Mouse (Mus musculus) forebrain, embryonic 14.5 days (tissue): Measurements from ENCODE around the gene 1700001O22Rik. TPM values are rescaled to one million over a fixed set of nuclear protein-coding genes. Genes with fewer than 3 reads are reported as not detected.
A peak's percentile ranks its signal among the peaks of the same experiment; 100 is the strongest.

ENCODE experiments used
- ATAC-seq: fragments of 200-750 bp; cut with Nextera tagmentation; 2 replicates; pipeline ENCODE4 v1.8.0; 2017; ENCODE audit warnings: mild to moderate bottlenecking, moderate library complexity
- DNase-seq: peaks from one replicate; pipeline ENCODE4 v3.0.0-alpha.2; 2015; ENCODE audit warnings: low spot score
- H3K27ac ChIP-seq: fragments of 300-500 bp; sonication (generic); 2 replicates; pipeline ENCODE4 v1.5.1; 2014; ENCODE audit warnings: low read depth, mild to moderate bottlenecking, control low read depth, low read length, moderate library complexity
- H3K27me3 ChIP-seq: fragments of 300-500 bp; sonication (generic); replicated peaks from 2 replicates; pipeline ENCODE4 v1.6.1; 2014; ENCODE audit warnings: low read length, control low read depth, mixed read lengths; ENCODE audit not compliant: control insufficient read depth, insufficient read depth
- H3K36me3 ChIP-seq: fragments of 300-500 bp; sonication (generic); 2 replicates; pipeline ENCODE4 v1.6.1; 2014; ENCODE audit warnings: low read length, control low read depth; ENCODE audit not compliant: control insufficient read depth, insufficient read depth
- H3K4me1 ChIP-seq: fragments of 300-500 bp; sonication (generic); 2 replicates; pipeline ENCODE4 v1.6.1; 2014; ENCODE audit warnings: antibody characterized with exemption, low read length, control low read depth; ENCODE audit not compliant: control insufficient read depth, insufficient read depth
- H3K4me2 ChIP-seq: fragments of 300-500 bp; sonication (generic); 2 replicates; pipeline ENCODE4 v1.6.1; 2014; ENCODE audit warnings: mild to moderate bottlenecking, control low read depth, low read length
- H3K4me3 ChIP-seq: fragments of 300-500 bp; sonication (generic); 2 replicates; pipeline ENCODE4 v1.5.1; 2014; ENCODE audit warnings: low read depth, low read length, control low read depth
- H3K9ac ChIP-seq: fragments of 300-500 bp; sonication (generic); 2 replicates; pipeline ENCODE4 v1.6.1; 2014; ENCODE audit warnings: mild to moderate bottlenecking, low read length, control low read depth, moderate library complexity
- H3K9me3 ChIP-seq: fragments of 300-500 bp; sonication (generic); replicated peaks from 2 replicates; pipeline ENCODE4 v1.6.1; 2016; ENCODE audit warnings: low read length, control low read depth, mixed read lengths; ENCODE audit not compliant: control insufficient read depth
- whole genome bisulfite sequencing: fragments of 180-500 bp; shearing (Covaris S2); extraction: QIAGEN DNeasy Blood & Tissue Kit; methylation state at CpG from one replicate; pipeline ENCODE4 v1.1.7; 2014; 5-methylcytosine and 5-hydroxymethylcytosine counted together
- polyA plus RNA-seq: library from polyadenylated mRNA; unstranded; fragments of >200 nt; fragmentation: Nextera tagmentation; extraction: Ambion mirVana; gene quantifications from 2 replicates; pipeline ENCODE4 v1.2.1, GENCODE M21; 2014

The 1700001O22Rik gene
- polyA plus RNA-seq, 1 experiment from 2014 or later, result 2.4 TPM

DNA sequence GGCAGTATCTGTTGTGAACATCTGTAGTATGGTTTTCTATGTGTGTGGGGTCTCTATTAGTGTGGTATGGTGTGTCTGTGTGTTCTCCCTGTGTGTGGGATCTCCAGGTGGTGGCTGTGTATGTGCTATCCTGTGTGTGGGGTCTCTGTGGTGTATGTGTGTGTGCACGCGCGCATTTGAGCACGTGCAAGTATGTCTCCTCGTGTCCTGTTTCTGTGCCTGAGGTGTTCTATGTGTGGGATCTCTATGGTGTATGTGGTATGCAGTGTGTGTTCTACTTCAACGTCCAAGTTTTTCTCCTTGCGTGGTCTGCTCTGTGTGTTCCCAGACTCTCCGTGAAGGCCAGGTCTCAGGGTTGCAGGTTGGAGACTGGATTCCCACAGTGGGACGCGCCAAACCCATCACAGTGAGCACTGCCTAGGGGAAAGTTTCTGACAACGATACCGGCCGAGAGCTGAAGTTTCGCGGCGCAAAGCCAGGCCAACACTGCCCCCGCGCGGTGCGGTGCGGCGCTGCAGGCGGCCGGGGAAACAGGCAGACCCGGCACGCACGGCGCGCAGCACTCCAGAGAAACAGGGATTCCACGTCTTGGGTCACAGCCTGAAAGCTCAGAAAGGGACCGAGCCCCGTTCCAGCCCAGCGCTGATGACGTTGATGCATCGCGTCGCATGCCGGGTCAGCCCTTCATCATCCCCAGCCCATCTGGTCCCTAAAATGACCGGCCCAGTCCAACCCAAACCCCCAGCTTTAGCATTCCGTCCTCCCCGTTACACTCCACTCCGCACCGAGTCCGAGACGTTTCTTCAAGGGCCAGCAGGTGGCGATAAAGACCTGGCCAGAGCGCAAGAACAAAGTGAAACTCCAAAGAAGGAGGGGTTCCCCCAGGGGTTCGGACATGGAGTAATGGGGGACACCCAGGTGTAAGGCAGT, 9.0 kb downstream of the 1700001O22Rik start:
- H3K27ac ChIP-seq, result peak overlapping the region; percentile 81
- H3K9me3 ChIP-seq, result no peaks in the 10 kb centered on the region
- DNase-seq, result peak; percentile 91
- H3K4me1 ChIP-seq, result peaks cover 19% of the 10 kb centered on the region
- WGBS, result 5% methylated on average over 48 of the region's 48 CpGs
- peak overlapping the region; percentile 61 for H3K4me2 ChIP-seq
- H3K27me3 ChIP-seq, result no peaks in the 10 kb centered on the region
- no peaks in the 10 kb centered on the region for H3K36me3 ChIP-seq
- peak overlapping the region; percentile 60 for H3K9ac ChIP-seq
- peak overlapping the region; percentile 33 for H3K4me3 ChIP-seq
- ATAC-seq, result peak; percentile 71

DNA sequence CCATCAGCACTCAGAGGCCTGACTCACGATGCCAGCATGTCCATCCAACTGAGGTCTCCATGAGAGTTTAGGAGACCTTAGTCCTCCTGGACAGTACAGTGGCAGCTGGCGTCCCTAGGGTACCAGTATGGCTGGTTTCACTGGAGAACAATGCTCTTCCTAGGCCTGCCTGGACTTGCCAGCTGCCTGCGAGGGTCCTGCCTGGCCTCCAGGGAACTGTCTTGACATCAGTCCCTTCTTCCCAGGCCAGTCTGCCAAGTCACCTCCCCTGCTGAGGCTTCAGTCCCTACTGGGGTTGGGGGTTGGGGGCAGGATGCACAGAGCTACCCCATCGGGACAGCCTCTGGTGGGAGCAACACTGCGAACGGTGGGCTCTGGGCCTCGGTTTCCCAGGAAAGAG, 11.4 kb downstream of the 1700001O22Rik start:
- Histone ChIP-seq H3K9me3 (no peaks in the 10 kb centered on the region), H3K4me1 (peaks cover 19% of the 10 kb centered on the region), H3K27me3 (no peaks in the 10 kb centered on the region), H3K4me3 (no peak overlapping the region), H3K4me2 (no peak overlapping the region), H3K9ac (no peak overlapping the region), H3K36me3 (no peaks in the 10 kb centered on the region), H3K27ac (no peak overlapping the region)
- ATAC-seq (no peak), DNase-seq (no peak)
- WGBS, result 85% methylated on average over 7 of the region's 7 CpGs

DNA sequence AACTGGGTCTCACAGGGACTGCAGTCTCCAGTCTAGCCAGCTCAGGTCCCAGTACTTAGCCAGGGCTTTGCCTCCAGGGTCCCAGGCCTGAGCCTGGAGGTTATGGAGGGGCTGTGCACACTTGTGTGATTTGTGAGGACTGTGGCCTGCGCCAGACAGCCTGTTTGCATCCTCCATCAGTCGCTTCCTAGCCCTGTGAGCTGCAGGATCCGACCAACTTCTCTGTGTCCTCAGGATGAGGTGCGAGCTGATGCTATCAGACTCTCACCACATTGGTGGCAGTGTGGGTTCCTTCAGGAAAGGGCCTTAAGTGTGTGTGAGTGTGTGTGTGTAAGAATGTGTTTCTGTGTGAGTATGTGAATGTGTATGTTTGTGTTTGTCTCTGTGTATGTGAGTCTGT, 16.0 kb downstream of the 1700001O22Rik start:
- peak overlapping the region; percentile 32; the same call in 1 of the 2 replicates for H3K9ac ChIP-seq
- no peak overlapping the region for H3K4me3 ChIP-seq
- no peak overlapping the region for H3K4me2 ChIP-seq
- H3K27me3 ChIP-seq, result no peaks in the 10 kb centered on the region
- WGBS, result 66% methylated on average over 4 of the region's 4 CpGs
- no peaks in the 10 kb centered on the region for H3K9me3 ChIP-seq
- H3K27ac ChIP-seq, result peak overlapping the region; percentile 49; the same call in 1 of the 2 replicates
- H3K36me3 ChIP-seq, result no peaks in the 10 kb centered on the region
- H3K4me1 ChIP-seq, result peaks cover 16% of the 10 kb centered on the region
- ATAC-seq, result no peak
- no peak for DNase-seq

DNA sequence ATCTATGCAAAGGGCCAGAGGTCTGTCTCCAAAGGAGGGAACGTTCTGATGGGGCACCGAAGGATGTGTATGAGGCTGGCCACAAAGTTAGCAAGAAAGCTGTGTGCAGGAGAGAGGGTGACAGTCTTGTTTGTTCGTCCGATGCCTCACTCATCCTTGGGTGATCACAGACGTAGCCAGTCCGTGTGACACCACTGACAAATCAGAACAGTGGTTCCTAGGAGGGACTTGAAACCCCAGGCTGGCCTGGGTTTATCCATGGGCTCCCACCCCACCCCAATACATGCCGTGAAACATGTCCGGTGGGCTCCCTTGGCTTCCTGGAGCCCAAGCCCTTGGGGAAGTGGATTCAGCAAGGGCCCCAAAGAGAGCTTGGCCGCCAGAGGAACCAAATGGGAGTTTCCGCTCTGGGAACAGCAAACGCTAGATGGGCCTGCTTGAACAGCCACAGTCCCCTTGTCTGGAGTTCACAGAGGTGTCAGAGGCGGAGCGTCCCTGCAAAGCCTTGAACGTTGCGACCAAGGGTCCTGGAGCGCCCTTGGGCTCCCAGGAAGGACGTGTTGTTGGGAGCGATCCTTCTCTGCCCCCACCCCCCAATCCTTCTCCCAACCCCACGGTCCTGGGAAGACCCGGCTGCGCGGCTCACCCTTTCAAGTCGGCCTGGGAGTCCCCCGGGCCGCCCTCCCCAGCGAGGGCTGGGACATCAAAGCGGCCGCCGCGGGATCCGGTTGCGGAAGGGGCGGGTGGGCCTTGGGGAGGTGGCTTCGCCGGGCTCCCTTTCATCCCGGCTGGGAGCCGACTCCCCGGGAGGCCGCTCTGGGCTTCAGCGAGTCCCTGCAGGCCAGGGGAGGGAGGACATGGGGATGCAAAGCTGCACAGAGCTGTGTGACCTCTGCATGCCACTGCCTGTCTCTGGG, 19.1 kb downstream of the 1700001O22Rik start:
- peak overlapping the region; percentile 59; the same call in 1 of the 2 replicates for H3K9ac ChIP-seq
- 0 out of 2 replicates have a peak, but pooled peaks have one; percentile 33 for ATAC-seq
- H3K4me3 ChIP-seq, result no peak overlapping the region; the same call in 1 of the 2 replicates
- peak overlapping the region; percentile 12 for H3K4me2 ChIP-seq
- H3K36me3 ChIP-seq, result no peaks in the 10 kb centered on the region
- H3K27me3 ChIP-seq, result no peaks in the 10 kb centered on the region
- no peaks in the 10 kb centered on the region for H3K9me3 ChIP-seq
- peak overlapping the region; percentile 52; the same call in 1 of the 2 replicates for H3K27ac ChIP-seq
- WGBS, result 19% methylated on average over 31 of the region's 40 CpGs
- H3K4me1 ChIP-seq, result peaks cover 16% of the 10 kb centered on the region
- DNase-seq, result no peak

DNA sequence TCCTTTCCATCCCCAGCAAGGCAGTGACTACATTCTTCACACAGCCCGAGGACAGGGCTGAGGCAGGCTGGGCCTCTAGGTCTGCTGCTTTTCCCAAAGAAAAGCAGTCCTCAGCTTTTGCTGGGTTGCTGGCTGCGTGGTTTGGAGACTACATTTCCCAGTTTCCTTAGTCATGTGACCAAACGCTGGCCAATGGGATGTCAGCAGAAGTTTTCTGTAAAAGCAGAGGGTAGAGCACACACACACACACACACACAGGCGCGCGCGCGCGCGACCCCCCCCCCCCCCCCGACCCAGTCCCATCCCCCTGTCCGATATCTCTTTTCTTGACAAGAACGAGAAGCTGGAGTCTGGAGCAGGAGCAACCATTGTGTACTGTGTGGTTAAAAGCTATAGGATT, 20.1 kb downstream of the 1700001O22Rik start:
- peak overlapping the region; percentile 46 for H3K4me2 ChIP-seq
- H3K4me3 ChIP-seq, result no peak overlapping the region; the same call in 1 of the 2 replicates
- WGBS, result 0% methylated on average over 13 of the region's 13 CpGs
- H3K27ac ChIP-seq, result peak overlapping the region; percentile 39; the same call in 1 of the 2 replicates
- H3K9ac ChIP-seq, result peak overlapping the region; percentile 61
- no peaks in the 10 kb centered on the region for H3K27me3 ChIP-seq
- DNase-seq (peak; percentile 91), ATAC-seq (peak; percentile 74)
- no peaks in the 10 kb centered on the region for H3K9me3 ChIP-seq
- peaks cover 16% of the 10 kb centered on the region for H3K4me1 ChIP-seq
- no peaks in the 10 kb centered on the region for H3K36me3 ChIP-seq

DNA sequence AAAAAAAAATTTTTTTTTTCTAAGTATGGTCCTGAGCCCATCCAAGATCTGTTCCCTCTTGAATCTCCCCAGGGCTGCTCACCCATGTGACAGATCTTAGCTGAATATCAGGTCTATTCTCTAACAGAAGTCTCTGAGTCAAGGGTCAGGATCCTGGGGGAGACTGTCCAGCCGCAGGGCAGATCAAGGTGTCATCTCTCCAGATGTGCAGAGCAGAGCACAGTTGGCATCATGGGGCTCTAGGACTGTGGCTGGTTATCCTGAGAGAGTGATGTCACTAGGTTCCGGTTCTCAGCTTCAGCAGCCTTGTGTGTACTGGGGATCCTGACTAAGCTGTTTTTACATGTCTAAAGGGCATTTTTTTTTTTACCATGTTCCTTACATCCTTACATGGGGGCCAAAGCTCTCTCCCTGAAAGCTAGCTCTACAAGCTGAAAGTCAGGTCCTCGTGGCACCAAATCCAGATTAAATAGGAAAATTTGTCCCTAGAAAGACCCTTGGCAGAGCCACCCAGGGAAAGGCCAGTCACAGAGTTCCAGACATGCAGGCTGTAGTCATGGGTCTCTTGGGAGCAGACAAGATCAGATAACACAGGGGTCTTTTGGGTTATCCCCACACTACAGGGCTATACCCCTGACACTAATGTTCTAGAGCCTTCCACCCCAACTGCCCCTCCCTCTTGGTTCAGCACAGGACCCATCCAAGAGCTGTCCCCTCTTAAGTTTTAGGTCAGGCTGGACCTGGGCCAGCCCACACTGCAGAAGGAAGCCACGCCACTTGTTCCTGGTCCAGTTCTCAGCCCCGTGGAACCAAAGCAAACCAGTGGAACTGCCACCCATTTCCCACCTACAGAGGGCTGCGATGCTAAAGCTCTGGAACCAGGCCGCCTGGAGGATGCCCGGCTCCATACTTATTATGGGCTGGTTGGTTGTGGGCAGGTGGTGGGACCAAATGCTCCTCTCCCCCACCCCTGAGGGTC, 20.9 kb downstream of the 1700001O22Rik start:
- no peaks in the 10 kb centered on the region for H3K9me3 ChIP-seq
- no peaks in the 10 kb centered on the region for H3K36me3 ChIP-seq
- DNase-seq, result no peak
- H3K4me2 ChIP-seq, result peak overlapping the region; percentile 46
- H3K27ac ChIP-seq, result peak overlapping the region; percentile 39; the same call in 1 of the 2 replicates
- no peak overlapping the region for H3K4me3 ChIP-seq
- no peaks in the 10 kb centered on the region for H3K27me3 ChIP-seq
- peak; percentile 8; the same call in 1 of the 2 replicates for ATAC-seq
- WGBS, result 79% methylated on average over 8 of the region's 8 CpGs
- H3K9ac ChIP-seq, result peak overlapping the region; percentile 61
- peaks cover 16% of the 10 kb centered on the region for H3K4me1 ChIP-seq

DNA sequence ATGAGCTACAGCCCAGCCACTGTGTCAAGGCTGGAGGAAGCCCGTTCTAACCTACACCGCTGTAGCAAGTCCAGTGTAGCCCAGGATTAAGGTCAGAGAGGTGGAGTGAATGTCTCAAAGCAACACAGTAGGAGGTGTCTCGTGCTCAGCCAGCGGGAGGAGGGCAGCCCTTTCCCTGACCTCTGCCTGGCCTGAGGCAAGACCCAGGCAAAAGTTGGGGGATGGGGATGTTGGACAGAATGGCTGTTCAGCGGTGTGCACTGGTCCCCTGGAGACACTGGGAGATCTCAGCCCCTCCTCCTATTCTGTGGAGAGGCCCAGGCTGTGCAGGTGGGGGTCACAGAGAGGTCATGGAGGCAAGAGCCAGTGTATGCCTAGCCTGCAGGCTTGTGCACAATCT, 24.2 kb downstream of the 1700001O22Rik start:
- DNase-seq (no peak), ATAC-seq (no peak)
- whole genome bisulfite sequencing, result 7% methylated on average over 5 of the region's 5 CpGs
- Histone ChIP-seq H3K36me3 (no peaks in the 10 kb centered on the region), H3K9ac (no peak overlapping the region), H3K4me3 (no peak overlapping the region), H3K27me3 (no peaks in the 10 kb centered on the region), H3K9me3 (no peaks in the 10 kb centered on the region), H3K4me2 (no peak overlapping the region), H3K27ac (no peak overlapping the region), H3K4me1 (peaks cover 9% of the 10 kb centered on the region)

DNA sequence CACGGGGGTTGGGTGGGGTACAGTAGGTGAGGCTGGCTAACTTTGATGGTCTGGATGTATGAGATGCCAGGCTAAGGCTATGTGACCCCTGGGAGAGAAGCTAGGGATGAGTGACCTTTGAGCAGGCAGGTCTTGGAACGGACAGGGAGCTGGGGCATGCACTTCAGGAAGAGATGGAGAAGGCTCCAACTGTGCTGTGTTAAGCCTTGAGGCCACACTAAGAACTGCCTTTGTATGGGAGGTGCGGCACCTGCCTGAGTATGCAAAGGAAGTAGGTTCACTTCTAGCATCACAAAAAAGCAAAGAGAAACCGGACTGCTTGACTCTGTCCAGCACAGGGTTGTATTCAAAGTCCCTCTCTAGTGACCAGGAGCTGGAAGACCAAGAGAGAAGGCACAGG, 25.2 kb downstream of the 1700001O22Rik start:
- 57% methylated on average over 4 of the region's 4 CpGs for WGBS
- H3K27me3 ChIP-seq, result no peaks in the 10 kb centered on the region
- no peak overlapping the region for H3K9ac ChIP-seq
- peaks cover 3% of the 10 kb centered on the region; the same call in 1 of the 2 replicates for H3K4me1 ChIP-seq
- H3K36me3 ChIP-seq, result no peaks in the 10 kb centered on the region
- H3K4me3 ChIP-seq, result no peak overlapping the region
- H3K4me2 ChIP-seq, result no peak overlapping the region
- DNase-seq (no peak), ATAC-seq (no peak)
- no peaks in the 10 kb centered on the region for H3K9me3 ChIP-seq
- no peak overlapping the region for H3K27ac ChIP-seq
